Mouse (Mus musculus) monocyte, adult 5-6 weeks (primary cell): ENCODE measurements around the gene Dtnb. TPM values are rescaled to one million over a fixed set of nuclear protein-coding genes. Genes with fewer than 3 reads are reported as not detected.
"Not testable (repeated sequence)": the region's sequence is repeated elsewhere in the genome, so short reads cannot be mapped to it uniquely, and the experiment has no call there.

Experiments used
- ATAC-seq: fragments of 153-309, 156-312 bp; replicated peaks from 2 replicates; pipeline ENCODE4 v1.8.0; 2017; ENCODE audit warnings: mild to moderate bottlenecking; ENCODE audit not compliant: low TSS enrichment, insufficient number of reproducible peaks, severe bottlenecking, poor library complexity, low FRiP score
- total RNA-seq: library from RNA; stranded (forward); fragments of 200-1000, 200-491, 200-594 nt; gene quantifications from 3 replicates; pipeline ENCODE4 v1.2.3, GENCODE M21; 2017

The Dtnb gene
- total RNA-seq: 16.8 to 22.1 TPM (median 18.3 TPM) in 3 replicates

DNA sequence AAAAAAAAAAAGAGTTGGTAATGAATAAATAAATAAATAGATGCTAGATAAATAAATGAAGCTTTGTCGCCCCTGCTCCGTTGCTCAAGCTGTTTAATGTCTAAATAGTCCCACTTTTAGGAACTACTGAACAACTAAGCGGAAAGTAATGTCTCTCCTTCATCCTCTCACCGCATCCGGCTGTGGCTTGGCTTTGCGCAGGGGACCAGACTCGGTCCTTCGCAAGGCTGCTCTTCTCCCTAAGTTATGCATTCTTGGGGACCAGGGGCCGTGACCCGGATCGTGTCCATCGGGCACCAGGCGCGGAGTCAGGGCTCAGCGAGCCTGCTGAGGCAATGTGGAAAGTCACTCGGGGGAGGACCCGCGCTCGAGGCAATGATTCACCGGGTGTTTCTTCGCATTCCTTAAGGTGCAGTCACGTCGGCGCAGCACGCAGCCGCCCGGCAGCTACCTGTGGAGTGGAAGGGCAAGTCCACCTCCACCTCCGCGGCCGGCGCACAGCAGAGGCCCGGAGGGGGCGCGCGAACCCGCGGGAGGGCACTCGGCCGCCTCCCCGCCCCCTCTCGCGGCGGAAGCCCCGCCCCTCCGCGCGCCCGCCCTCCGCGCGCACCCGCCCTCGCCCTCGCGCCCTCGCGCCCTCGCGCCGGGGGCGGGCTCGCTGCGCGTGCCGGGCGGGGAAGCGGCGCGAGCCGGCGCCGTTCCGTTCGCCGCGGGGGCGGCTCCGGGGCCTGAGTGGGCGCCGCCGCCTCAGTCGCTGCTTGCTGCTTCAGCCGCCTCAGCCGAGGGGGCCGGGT, at the start of gene Dtnb:
TSS of gene Dtnb (plus strand) at position 595 of the 794 bp plus-strand sequence.
- peak; percentile 46 for ATAC-seq

DNA sequence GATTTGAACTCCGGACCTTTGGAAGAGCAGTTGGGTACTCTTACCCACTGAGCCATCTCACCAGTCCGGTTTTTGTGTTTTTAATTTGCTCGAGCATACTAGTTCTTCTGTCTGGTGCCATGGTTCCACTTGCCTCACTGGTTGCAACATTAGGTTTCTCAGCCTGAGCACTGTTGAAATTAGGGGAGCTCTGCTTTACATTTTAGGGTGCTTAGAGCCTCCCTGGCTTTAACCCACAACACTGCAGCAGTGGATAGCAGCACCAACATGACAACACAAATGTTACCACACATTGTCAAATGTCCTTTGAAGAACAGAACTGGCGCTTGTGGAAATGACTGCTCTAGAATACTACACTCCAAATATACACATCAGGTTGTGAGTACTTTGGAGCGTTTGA, 46.6 kb upstream of the Dtnb start:
- no peak for ATAC-seq

DNA sequence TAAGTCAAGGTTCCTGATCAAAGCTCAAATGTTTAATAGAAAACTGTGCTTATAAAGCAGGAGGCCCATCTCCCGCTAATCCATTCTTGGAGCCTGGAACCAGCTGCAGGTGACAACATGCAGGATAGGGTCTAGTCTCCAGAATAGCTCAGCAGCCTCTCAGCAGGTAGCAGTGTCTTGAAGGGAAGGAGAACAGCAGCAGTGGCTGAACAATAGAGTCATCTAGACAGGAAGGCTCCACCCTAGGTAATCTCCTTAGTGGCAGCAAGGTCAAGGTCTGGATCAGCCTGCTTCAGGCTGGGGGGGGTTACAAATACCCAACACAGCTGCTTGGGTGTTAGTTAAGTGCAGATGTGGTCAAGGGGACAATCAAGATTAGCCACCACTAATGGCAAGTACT, 36.7 kb upstream of the Dtnb start:
- ATAC-seq: not testable (repeated sequence)

DNA sequence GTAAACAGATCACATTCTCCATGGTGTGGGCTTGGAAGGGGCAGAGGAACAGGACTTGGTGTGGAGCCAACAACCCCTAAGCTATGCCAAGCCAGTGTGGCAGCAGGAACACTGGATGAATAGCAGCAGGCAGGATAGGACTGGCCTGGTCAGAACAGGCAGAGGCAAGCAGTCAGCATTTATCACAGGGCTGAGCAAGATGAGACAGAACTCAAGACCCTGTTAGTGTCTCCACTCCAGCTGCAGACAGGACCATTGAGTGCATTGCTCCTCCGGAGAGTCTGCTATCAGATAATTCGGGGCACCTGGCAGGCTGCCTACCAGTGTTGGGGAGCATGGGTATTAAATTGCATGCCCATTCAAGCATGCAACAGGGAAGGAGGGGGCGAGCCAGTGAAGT, 34.6 kb upstream of the Dtnb start:
- ATAC-seq: no peak

DNA sequence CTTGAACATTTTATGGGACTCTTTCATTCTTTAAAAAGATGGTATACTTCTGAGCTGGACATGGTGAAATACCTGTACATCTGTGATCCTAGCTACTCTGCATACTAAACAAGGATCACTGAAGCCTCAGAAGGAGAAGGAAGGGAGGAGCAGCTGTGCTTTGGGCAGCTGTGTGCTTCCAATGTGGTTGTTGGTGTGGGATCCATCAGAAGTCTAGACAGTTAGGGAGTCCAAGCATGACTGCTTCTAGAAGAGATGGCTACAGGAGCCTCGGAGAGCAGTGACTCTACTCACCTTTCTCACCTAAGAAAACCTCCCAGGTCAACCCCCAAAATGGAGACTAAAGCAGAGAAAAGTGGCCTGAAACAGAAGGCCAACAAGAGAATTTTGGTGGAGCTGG, 34.1 kb upstream of the Dtnb start:
- no peak for ATAC-seq

DNA sequence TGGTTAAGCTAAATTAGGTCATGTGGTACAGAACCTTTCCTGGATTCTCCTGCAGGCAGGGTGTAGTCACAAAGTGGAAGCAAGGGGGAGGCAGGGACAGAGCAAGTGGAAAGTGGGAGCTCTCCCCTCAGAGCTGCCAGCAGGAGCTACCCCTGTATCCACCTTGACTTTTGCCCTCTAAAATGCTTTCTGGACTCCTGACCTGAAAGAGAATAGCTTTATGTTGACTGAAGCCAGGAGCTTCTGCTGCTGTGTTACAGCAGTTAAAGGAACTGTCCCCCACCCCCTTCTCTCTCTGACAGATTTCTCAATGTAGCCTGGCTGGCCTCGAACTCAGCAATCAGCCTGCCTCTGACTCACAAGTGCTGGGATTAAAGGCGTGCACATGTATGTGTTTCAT, 32.6 kb upstream of the Dtnb start:
- ATAC-seq: no peak

DNA sequence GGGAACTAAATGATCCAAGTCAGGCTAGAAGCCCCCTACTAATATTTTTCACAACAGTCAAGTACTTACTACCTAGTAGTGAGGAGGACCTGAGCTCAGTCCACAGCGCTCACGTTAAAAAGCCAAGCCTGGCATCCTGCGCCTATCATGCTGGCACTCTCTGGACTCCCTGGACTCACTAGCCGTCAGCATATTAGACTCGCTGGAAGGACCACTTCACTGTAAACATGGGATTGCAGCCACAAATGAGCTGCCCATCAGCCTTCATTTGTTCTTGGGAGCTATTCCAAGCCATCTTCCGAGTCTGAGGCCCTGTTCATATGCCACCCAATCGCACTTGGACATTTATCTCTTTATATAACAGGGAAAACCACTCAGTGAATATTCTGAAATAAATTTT, 31.3 kb upstream of the Dtnb start:
- no peak for ATAC-seq

DNA sequence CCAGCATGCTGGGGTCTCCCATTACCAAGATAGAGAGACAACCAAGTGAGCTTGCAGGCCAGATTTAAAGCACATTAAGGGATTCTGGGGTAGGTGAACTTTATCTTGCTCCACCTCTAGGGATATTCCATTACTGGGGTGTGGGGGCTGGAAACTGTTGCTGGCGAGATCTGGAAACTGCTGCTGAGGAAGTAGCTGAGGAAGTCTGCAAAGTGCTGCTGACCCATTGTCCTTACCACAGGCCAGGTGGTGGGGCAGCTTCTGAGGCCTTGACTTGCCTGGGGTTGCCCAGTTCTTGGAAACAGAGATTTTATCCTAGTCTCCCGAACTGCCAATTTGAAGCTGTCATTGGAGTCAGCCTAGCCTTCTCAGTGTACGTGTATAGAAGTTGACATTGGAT, 26.7 kb upstream of the Dtnb start:
- ATAC-seq: no peak

DNA sequence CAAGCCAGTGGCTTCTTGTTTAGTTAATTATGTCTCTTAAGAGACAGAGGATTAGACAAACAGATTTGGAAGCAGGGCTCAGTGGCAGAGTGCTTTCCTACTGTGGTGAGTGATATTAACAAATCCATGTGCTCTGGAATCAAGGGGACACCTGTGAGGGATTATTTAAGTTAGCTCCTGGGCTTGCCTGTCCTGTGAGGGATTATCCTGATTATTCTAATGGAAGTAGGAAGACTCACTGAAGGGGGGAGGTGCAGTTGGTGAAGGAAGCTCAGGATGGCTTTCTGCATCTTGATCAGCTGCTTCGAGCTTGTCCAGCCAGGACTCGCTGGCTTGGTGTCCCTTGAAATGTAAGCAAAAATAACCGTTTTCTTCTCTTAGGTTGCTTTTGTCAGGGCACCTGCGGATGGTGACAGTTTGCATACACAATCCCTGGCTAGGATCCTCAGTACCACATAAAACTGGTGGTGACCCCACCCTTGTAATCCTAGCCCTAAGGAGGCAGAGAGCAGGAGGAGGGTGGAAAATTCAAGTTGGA, 26.0 kb upstream of the Dtnb start:
- ATAC-seq: no peak

DNA sequence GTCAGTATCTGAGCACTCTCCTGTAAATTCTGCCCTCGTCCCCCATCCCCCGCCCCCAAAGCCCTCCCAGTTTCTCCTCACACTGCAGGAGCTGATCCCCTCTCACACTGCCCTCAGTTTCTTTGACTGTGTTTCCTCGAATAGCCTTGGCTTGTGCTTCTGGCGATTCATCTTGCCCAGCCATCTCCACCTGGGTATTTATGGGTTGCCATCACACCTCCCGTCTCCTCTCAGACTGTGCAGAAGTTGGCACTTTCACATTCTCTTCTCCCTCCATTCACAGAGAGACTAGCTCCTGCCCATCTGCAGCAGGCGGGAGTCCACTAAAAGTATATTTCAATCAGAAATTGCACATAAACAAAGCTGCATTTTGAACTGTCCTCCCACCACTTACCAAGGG, 25.4 kb upstream of the Dtnb start:
- ATAC-seq: no peak

DNA sequence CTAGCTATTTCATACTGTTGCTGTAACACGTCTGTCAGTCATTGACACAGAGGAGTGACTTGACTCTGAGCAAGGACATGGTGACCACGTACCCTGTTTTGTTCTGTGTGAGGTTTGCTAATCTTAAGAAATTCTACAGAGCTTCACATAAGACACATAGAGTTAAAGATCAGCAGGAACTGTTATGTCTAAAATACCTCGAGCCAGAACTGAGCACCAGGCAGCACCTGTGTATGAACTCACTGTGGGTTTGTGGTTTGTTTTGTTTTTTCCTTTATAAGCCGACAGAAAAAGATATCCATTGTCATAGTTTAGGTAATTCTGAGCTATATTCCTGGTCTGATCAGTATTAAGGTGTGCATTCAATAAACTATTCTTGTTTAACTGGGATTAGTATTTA, 24.7 kb upstream of the Dtnb start:
- ATAC-seq: no peak

DNA sequence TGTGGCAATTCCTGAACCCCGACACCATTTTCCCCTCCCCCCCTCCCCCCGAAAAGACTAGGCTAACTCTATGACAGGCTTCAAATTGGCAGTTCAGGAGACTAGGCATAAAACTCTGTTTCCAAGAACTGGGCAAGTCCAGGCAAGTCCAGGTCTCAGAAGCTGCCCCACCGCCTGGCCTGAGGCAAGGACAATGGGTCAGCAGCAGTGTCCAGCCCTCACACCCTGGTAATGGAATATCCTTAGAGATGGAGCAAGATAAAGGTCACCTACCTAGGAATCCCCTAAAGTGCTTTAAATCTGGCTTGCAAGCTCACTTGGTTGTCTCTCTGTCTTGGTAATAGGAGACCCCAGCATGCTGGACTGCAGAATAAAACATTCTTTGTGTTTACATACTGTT, 24.3 kb upstream of the Dtnb start:
- no peak for ATAC-seq

DNA sequence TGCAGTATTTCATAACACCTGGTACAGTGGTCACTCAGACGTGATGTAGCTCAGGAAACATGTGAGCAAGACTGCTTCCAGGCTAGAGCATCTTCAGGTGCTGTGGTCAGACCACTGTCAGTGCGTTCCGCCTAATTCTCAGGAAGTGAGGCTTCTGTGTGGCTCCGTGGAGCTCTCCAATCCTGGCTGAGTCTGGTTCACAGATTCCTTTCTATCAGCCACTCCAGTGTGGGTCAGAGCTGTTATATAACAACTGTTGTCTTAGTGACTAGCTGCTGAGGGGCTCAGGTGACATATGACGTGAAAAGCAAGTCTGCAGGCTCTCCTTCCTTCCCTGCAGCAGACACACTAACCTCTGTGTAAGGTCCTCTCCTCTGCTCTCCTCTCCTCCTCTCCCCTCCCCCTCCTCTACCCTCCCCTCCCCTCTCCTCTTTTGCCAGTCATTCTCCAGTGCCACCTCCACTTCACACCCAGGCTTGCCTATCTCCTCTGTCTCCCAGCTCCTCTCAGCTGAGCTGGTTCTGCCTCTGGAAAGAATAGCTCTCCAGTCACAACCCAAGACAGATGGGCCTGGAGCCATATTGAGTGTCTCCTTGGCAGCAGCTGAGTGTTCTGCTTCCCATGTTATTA, 23.5 kb upstream of the Dtnb start:
- ATAC-seq: no peak; the same call in 1 of the 2 replicates

DNA sequence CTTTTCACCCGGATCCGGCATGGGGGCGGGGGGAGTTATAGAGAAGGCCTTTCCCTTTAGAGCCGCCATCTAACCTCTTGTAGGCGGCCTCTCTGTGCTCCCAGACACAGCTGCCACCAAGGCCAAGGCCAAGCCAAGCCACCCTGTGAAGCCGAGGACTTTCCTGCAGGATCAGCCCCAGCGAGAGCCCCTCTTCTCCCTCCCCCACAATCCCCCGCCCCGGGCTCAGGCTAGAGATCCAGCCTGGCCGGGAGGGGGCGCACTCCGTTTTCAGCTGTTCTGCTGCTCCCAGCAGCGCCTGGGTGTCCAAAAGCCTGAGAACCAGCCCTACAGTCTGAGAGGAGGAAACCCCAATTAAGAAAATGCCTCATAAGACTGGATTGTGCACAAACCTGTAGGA, 21.9 kb upstream of the Dtnb start:
- ATAC-seq: no peak

DNA sequence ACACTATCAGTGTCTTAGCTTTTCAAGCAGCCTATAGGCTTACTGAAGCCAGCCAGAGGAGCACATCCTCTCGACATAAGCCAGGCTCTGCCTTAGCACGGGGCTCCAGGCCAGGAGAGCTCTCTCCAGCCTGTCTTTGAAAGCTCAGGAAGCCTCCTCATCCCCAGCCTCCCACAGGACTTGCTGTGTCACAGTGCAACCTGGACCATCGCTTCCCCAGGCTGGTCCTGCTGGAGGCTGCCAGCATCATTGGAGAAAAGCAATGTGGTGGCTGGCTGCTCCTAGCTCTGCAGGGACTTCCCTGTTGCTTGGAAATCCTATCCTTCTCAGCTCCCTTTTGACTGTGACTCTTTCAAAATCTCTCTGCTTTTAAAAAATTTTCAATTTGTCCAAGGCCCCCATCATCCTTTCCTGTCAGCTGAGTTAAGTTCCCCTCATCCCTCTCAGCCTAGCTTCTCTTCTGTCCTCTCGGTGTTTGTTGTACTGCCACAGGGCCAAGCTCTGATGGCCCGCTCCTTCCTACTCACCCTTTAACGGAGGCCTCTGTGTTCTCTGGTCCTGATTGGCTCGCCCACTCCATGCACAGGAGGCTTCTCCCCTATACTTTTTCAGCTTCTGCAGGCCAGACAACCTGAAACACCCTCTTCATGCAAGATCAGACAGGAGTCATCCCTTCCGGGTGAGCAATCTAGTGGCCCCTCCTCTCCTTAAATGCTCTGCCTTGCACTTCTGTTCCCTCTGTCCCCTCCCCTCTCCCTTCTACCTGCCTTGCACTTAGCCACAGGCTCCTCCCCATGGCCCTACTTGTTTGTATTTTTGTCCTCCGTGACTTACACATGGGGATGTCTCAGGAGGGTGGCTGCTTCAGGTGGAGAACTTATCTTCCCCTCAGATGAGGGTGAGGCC, 14.5 kb upstream of the Dtnb start:
- no peak for ATAC-seq

DNA sequence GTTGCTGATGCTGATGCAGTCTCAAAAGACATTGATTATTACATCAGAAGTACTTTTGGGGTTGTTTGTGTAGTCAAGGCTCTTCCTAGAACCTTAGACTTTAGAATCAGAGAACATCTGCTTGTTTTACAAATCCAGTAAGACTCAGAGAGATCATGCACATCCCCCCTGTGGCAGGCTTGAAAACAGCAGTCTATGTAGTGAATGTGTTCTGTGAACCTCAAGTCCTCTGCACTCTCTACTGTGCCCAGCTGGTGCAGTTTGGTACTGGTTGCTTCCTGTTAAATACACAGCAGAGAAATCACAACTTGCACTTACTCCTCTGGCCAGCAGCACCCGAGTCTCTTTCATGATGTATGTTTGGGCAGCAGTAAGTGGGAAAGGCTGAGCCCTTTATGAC, 11.6 kb upstream of the Dtnb start:
- ATAC-seq: no peak

DNA sequence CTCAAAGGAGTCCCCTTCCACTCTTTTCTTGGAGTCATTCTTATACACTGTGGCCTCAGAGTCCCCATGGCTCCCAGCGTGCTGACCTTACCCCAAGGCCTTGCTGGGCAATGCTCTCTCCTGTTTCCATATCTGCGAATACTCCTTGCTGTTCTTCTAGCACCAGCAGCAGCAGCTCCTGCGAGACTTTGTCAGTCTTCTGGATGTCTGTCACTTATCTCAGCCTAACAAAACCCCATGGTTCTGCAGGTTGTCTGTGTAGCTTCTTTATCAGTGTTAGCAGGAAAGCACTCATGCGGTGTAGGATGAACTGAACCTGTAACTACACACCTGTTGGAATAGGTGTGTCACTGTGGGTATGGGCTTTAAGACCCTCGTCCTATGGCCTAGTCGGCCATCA, 11.1 kb upstream of the Dtnb start:
- ATAC-seq: no peak

DNA sequence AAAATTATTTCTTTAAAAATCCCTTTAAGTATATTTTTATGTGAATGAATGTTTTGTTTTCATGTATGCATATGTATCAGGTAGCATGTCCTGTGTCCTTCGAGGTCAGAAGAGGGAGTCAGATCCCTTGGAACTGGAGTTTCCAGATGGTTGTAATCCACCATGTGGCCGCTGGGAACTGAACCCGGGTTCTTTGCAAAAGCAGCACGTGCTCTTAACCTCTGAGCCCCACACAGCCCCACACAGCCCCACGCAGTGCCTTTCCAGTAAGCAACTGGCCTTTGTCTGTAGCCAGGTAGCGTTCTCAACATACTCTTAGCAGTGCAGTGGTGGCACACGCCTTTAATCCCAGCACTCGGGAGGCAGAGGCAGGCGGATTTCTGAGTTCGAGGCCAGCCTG, 9.4 kb upstream of the Dtnb start:
- no peak for ATAC-seq

DNA sequence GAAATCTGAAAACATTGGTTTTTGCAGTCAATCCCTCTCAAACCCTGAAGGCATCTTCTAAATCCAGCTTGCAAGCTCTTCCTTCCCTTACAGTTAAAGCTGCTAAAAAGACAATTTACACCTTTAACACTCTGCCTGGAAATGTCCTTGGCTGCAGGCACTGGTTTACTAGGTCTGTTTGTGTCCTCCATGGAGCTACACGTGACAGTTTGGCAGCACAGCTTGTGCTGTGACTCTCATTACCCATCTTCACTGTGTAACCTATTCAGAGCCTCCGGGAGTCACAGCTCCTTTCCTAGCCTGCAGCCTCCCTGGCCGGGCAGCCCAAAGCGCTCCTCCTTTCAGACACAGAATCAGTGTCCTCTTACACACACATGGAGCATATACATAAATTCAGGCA, 8.5 kb upstream of the Dtnb start:
- no peak for ATAC-seq
